Mouse (Mus musculus) left cerebral cortex, adult 2 months (tissue): ENCODE results near the gene Npat. TPM values are rescaled to one million over a fixed set of nuclear protein-coding genes. Genes with fewer than 3 reads are reported as not detected.

Source experiments
- DNase-seq, 2 experiments: peaks; one replicate each; pipeline ENCODE4 v3.0.0; 2021 to 2022; ENCODE audit warnings: low spot score in 2 of 2, mixed read lengths in 1 of 2; ENCODE audit errors: extremely low spot score in 1 of 2
- H3K27ac ChIP-seq: fragments of 200-600 bp; 2 replicates; pipeline ENCODE4 v1.8.1; 2022
- H3K4me3 ChIP-seq: fragments of 200-600 bp; 2 replicates; pipeline ENCODE4 v1.8.1; 2022
- CTCF ChIP-seq: fragments of 200-600 bp; IDR thresholded peaks from 2 replicates; pipeline ENCODE4 v1.8.1; 2022; ENCODE audit warnings: antibody characterized with exemption, mild to moderate bottlenecking, moderate library complexity
- intact Hi-C: fragments of 180-260 bp; cut with DNase I; formaldehyde crosslinking; loops from one replicate; pipeline ENCODE4 v1.15.1; 2025
- total RNA-seq, 2 experiments: library from RNA; stranded (reverse); gene quantifications; 2 replicates each; pipeline ENCODE4 v1.2.3; 2021

The Npat gene
- total RNA-seq, 2 experiments from 2014 or later, result 17.8 to 20.0 TPM

DNA sequence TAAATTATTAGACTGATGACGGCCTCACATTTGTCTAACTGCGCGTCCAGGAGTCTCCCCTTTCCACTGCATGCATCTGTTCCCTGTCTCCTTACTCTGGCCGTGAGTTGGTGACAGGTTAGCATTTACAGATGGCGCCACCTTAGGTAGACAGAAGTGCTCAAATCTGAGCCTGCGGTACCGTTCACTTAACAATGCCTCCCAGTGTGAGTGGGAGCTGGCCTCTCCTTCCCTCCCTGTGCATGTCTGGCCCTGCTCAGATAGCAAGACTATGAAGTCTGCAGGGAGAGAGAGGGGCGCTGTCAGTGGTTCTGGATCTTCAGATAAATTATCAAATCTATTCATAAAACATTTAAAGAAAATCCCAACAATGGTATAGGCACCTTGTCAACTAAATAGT, 78.4 kb downstream of the Npat start:
- DNase-seq, result no peak
- Histone ChIP-seq H3K27ac (no peak overlapping the region), H3K4me3 (no peak overlapping the region)
- intact Hi-C loops, result loop anchor here (5.0 kb wide), 1 partner anchor 53 kb away; no protein-coding TSS in a partner anchor
- TF ChIP-seq CTCF, result no peak

Other genes starting within 250 kb of the Npat start
- gene Exph5, start 235.4 kb upstream of the Npat start, total RNA-seq, result 10 to 100 TPM; 27.4 to 33.4 TPM
- gene Kdelc2, start 153.0 kb upstream of the Npat start, total RNA-seq, result 1 to 10 TPM; 6.2 to 6.5 TPM
- gene 4930550C14Rik, start 134.7 kb upstream of the Npat start, total RNA-seq, result under 1 TPM in 1 of 2 experiments, not detected in 1; 0.16 TPM
- 10 to 100 TPM; 16.8 to 20.2 TPM for gene Atm, start 307 bp upstream of the Npat start, total RNA-seq
- gene Acat1, start 73.3 kb downstream of the Npat start, total RNA-seq, result 10 to 100 TPM; 59.6 to 60.6 TPM
- 10 to 100 TPM; 53.3 to 54.2 TPM for gene Cul5, start 133.0 kb downstream of the Npat start, total RNA-seq
- gene Rab39, start 169.2 kb downstream of the Npat start, total RNA-seq, result 1 to 10 TPM; 1.8 TPM
- 1 to 10 TPM; 2.8 to 3.1 TPM for gene Slc35f2, start 234.5 kb downstream of the Npat start, total RNA-seq